Mouse (Mus musculus) embryonic fibroblast, embryonic 13.5 days (primary cell): Measurements from ENCODE around the gene Vmn2r75. TPM values are rescaled to one million over a fixed set of nuclear protein-coding genes. Genes with fewer than 3 reads are reported as not detected.
"Not testable (repeated sequence)": the region's sequence is repeated elsewhere in the genome, so short reads cannot be mapped to it uniquely, and the experiment has no call there.

Experiments
- H3K27ac ChIP-seq: 2 replicates; pipeline ENCODE4 v1.5.1; 2012; ENCODE audit warnings: low read length, control low read depth, inconsistent platforms; ENCODE audit not compliant: insufficient read depth
- H3K4me1 ChIP-seq: 2 replicates; pipeline ENCODE4 v1.6.1; 2011; ENCODE audit warnings: low read length; ENCODE audit not compliant: control insufficient read depth, insufficient read depth
- H3K4me3 ChIP-seq: 2 replicates; pipeline ENCODE4 v1.5.1; 2011; ENCODE audit warnings: mild to moderate bottlenecking, control low read depth, low read length; ENCODE audit not compliant: insufficient read depth
- CTCF ChIP-seq: IDR thresholded peaks from 2 replicates; pipeline ENCODE4 v1.5.1; 2011; ENCODE audit warnings: mild to moderate bottlenecking, control low read depth, low read length, moderate library complexity, borderline replicate concordance; ENCODE audit not compliant: insufficient read depth
- POLR2A ChIP-seq: IDR thresholded peaks from 2 replicates; pipeline ENCODE4 v1.6.1; 2011; ENCODE audit warnings: low read depth, mild to moderate bottlenecking, control low read depth, low read length, moderate library complexity
- polyA plus RNA-seq: library from polyadenylated mRNA; stranded (reverse); fragments of >200 nt; gene quantifications from 2 replicates; pipeline ENCODE4 v1.2.4, GENCODE M21; 2011; ENCODE audit warnings: low read depth; ENCODE audit not compliant: missing spikeins, insufficient read length

Vmn2r75 gene
- not detected in 2 replicates for polyA plus RNA-seq

- H3K4me3 ChIP-seq, H3K27ac ChIP-seq, H3K4me1 ChIP-seq: not testable (repeated sequence)
These were observed at the start of gene Vmn2r75 for GRCm38 (mm10) chr7:86171678-86172077. TSS of gene Vmn2r75 (minus strand) at chr7:86171778.

GRCm38 (mm10) chr7:86211345-86211744 is 39.8 kb upstream of the Vmn2r75 start:
- Histone ChIP-seq H3K4me1 (no peaks in the 10 kb centered on the region), H3K4me3 (no peak overlapping the region), H3K27ac (no peak overlapping the region)
- TF ChIP-seq POLR2A (no peak), CTCF (no peak)

Other genes with a start within 250 kb of the Vmn2r75 start
- gene Vmn2r74, start 210.1 kb downstream of the Vmn2r75 start, polyA plus RNA-seq, result not detected in 2 replicates
- gene Vmn2r76, start 74.5 kb upstream of the Vmn2r75 start, polyA plus RNA-seq, result not detected in 2 replicates
- not detected in 2 replicates for gene Olfr310, start 105.4 kb upstream of the Vmn2r75 start, polyA plus RNA-seq
- gene Olfr309, start 141.9 kb upstream of the Vmn2r75 start, polyA plus RNA-seq, result not detected in 2 replicates
- not detected in 2 replicates for gene Olfr308, start 153.9 kb upstream of the Vmn2r75 start, polyA plus RNA-seq
- gene Olfr307, start 165.8 kb upstream of the Vmn2r75 start, polyA plus RNA-seq, result not detected in 2 replicates
- not detected in 2 replicates for gene Olfr305, start 195.2 kb upstream of the Vmn2r75 start, polyA plus RNA-seq
- gene Olfr304, start 214.9 kb upstream of the Vmn2r75 start, polyA plus RNA-seq, result not detected in 2 replicates
- not detected in 2 replicates for gene Olfr303, start 226.0 kb upstream of the Vmn2r75 start, polyA plus RNA-seq
- not detected in 2 replicates for gene Olfr301, start 232.1 kb upstream of the Vmn2r75 start, polyA plus RNA-seq